Mouse (Mus musculus): ENCODE results near the gene B230118H07Rik. TPM values are rescaled to one million over a fixed set of nuclear protein-coding genes. Genes with fewer than 3 reads are reported as not detected.

Gene B230118H07Rik
- total and polyA plus RNA-seq, 3 experiments: 5.0 to 12.6 (median 9.7) TPM

GRCm38 (mm10) chr2:101525503-101526381 lies 123.6 kb downstream of the B230118H07Rik start:
- Histone ChIP-seq H3K36me3 (replicated peaks in 1 of 2; ENCODE audit: control insufficient read depth in 1 of 2, insufficient read depth in 1 of 2, low read length in 1 of 2) (no peaks in the 10 kb centered on the region), H3K4me1 (ENCODE audit: control insufficient read depth in 1 of 2, insufficient read depth in 2 of 2) (peaks cover 0 to under 1% of the 10 kb centered on the region in 2 experiments; a peak in 1 of 4 replicates), H3K4me3 (replicated peaks in 1 of 3; ENCODE audit: low read depth in 2 of 3, low read length in 2 of 3, poor library complexity in 1 of 3) (no peak overlapping the region), H3K9ac (ENCODE audit: insufficient read depth, low read depth) (no peak overlapping the region), H3K4me2 (ENCODE audit: insufficient read depth, low read depth, poor library complexity, severe bottlenecking) (no peak overlapping the region), H3K27ac (ENCODE audit: insufficient read depth, low read depth) (no peak overlapping the region), H3K9me3 (replicated peaks; ENCODE audit: low read length) (no peaks in the 10 kb centered on the region), H3K79me2 (replicated peaks; ENCODE audit: control insufficient read depth, extremely low read depth, insufficient read depth, poor library complexity, severe bottlenecking) (no peaks in the 10 kb centered on the region), H3K27me3 (replicated peaks) (peaks cover 3% of the 10 kb centered on the region)
- in situ Hi-C loops (cut with MboI; ENCODE audit: low pct_ligation_motif_present, low pct_unique_long_range_greater_than_20kb, low sequenced_read_pairs) (no loop called here), dilution Hi-C loops (cut with MboI; ENCODE audit: extremely low pct_ligation_motif_present, extremely low pct_unique_long_range_greater_than_20kb, low sequenced_read_pairs) (no loop called here)
- peak; percentile 55 for DNase-seq (ENCODE audit: extremely low read depth)
- no peak for TF ChIP-seq BHLHE40 (IDR thresholded peaks at IDR 0.05; ENCODE audit: low read depth, low read length)
- TF ChIP-seq E2F4 (IDR thresholded peaks at IDR 0.05; ENCODE audit: insufficient replicate concordance, low read depth, low read length): no peak
- peak; percentile 70 for TF ChIP-seq SMC3 (IDR thresholded peaks at IDR 0.05; ENCODE audit: low read depth, low read length)
- peak; percentile 85 for TF ChIP-seq RAD21 (IDR thresholded peaks at IDR 0.05; ENCODE audit: low read depth, low read length)
- no peak for TF ChIP-seq HCFC1 (IDR thresholded peaks at IDR 0.05; ENCODE audit: low read depth, low read length)
- peak; percentile 12; the same call in 1 of the 2 replicates for TF ChIP-seq ZC3H11A (IDR thresholded peaks at IDR 0.05; ENCODE audit: low read depth, low read length)
- TF ChIP-seq CTCF (conservative IDR thresholded peaks at IDR 0.05 in 1 of 2, IDR thresholded peaks at IDR 0.05 in 1 of 2; ENCODE audit: low read depth in 2 of 2, low read length in 2 of 2): peak; percentile 50 to 82; a peak in 3 of 4 replicates

GRCm38 (mm10) chr2:101525091-101525490 lies 124.2 kb downstream of the B230118H07Rik start:
- Histone ChIP-seq H3K79me2 (replicated peaks; ENCODE audit: control insufficient read depth, extremely low read depth, insufficient read depth, poor library complexity, severe bottlenecking) (no peaks in the 10 kb centered on the region), H3K9me3 (replicated peaks; ENCODE audit: low read length) (no peaks in the 10 kb centered on the region), H3K27me3 (replicated peaks) (peaks cover 3% of the 10 kb centered on the region), H3K4me1 (ENCODE audit: control insufficient read depth in 1 of 2, insufficient read depth in 2 of 2) (peaks cover 0 to 4% of the 10 kb centered on the region in 2 experiments; a peak in 1 of 4 replicates), H3K36me3 (replicated peaks in 1 of 2; ENCODE audit: control insufficient read depth in 1 of 2, insufficient read depth in 1 of 2, low read length in 1 of 2) (no peaks in the 10 kb centered on the region), H3K27ac (ENCODE audit: insufficient read depth, low read depth) (no peak overlapping the region), H3K9ac (ENCODE audit: insufficient read depth, low read depth) (no peak overlapping the region), H3K4me2 (ENCODE audit: insufficient read depth, low read depth, poor library complexity, severe bottlenecking) (no peak overlapping the region), H3K4me3 (replicated peaks in 1 of 3; ENCODE audit: low read depth in 2 of 3, low read length in 2 of 3, poor library complexity in 1 of 3) (no peak overlapping the region)
- dilution Hi-C loops (cut with MboI; ENCODE audit: extremely low pct_ligation_motif_present, extremely low pct_unique_long_range_greater_than_20kb, low sequenced_read_pairs) (no loop called here), in situ Hi-C loops (cut with MboI; ENCODE audit: low pct_ligation_motif_present, low pct_unique_long_range_greater_than_20kb, low sequenced_read_pairs) (no loop called here)
- no peak for TF ChIP-seq BHLHE40 (IDR thresholded peaks at IDR 0.05; ENCODE audit: low read depth, low read length)
- no peak for TF ChIP-seq MAZ (IDR thresholded peaks at IDR 0.05; ENCODE audit: low read depth, low read length)
- no peak for TF ChIP-seq ZNF384 (IDR thresholded peaks at IDR 0.05; ENCODE audit: low read depth, low read length)
- TF ChIP-seq POLR2A (IDR thresholded peaks at IDR 0.05; ENCODE audit: low read depth, low read length): no peak
- TF ChIP-seq MEF2A (IDR thresholded peaks at IDR 0.05; ENCODE audit: borderline replicate concordance, low read depth, low read length): no peak
- no peak for DNase-seq (ENCODE audit: extremely low read depth)

GRCm38 (mm10) chr2:101520503-101520902 lies 128.8 kb downstream of the B230118H07Rik start:
- H3K9me3 ChIP-seq (replicated peaks; ENCODE audit: low read length): no peaks in the 10 kb centered on the region
- H3K9ac ChIP-seq (ENCODE audit: insufficient read depth, low read depth): no peak overlapping the region
- H3K4me2 ChIP-seq (ENCODE audit: insufficient read depth, low read depth, poor library complexity, severe bottlenecking): no peak overlapping the region
- H3K27ac ChIP-seq (ENCODE audit: insufficient read depth, low read depth): no peak overlapping the region
- no peaks in the 10 kb centered on the region for H3K36me3 ChIP-seq (replicated peaks in 1 of 2; ENCODE audit: control insufficient read depth in 1 of 2, insufficient read depth in 1 of 2, low read length in 1 of 2)
- no peak overlapping the region for H3K4me3 ChIP-seq (replicated peaks in 1 of 3; ENCODE audit: low read depth in 2 of 3, low read length in 2 of 3, poor library complexity in 1 of 3)
- dilution Hi-C loops (cut with MboI; ENCODE audit: extremely low pct_ligation_motif_present, extremely low pct_unique_long_range_greater_than_20kb, low sequenced_read_pairs): no loop called here
- TF ChIP-seq TBP (conservative IDR thresholded peaks at IDR 0.05; ENCODE audit: low read depth, low read length): no peak
- TF ChIP-seq MAFK (IDR thresholded peaks at IDR 0.05; ENCODE audit: insufficient replicate concordance, low read length): no peak
- no peak for TF ChIP-seq MAZ (IDR thresholded peaks at IDR 0.05; ENCODE audit: low read depth, low read length)
- no peak for TF ChIP-seq CHD1 (IDR thresholded peaks at IDR 0.05; ENCODE audit: low read depth, low read length)
- no peak for TF ChIP-seq BHLHE40 (IDR thresholded peaks at IDR 0.05; ENCODE audit: low read depth, low read length)
- TF ChIP-seq MEF2A (IDR thresholded peaks at IDR 0.05; ENCODE audit: borderline replicate concordance, low read depth, low read length): no peak
- no peak for TF ChIP-seq POLR2AphosphoS2 (IDR thresholded peaks at IDR 0.05; ENCODE audit: low read depth, low read length)
- no peak for TF ChIP-seq RAD21 (IDR thresholded peaks at IDR 0.05; ENCODE audit: low read depth, low read length)
- no peak for TF ChIP-seq PAX5 (IDR thresholded peaks at IDR 0.05; ENCODE audit: low read length)
- no peak for TF ChIP-seq USF1 (IDR thresholded peaks at IDR 0.05; ENCODE audit: low read depth, low read length)
- no peak for TF ChIP-seq CHD2 (IDR thresholded peaks at IDR 0.05; ENCODE audit: low read length)
- TF ChIP-seq NRF1 (IDR thresholded peaks at IDR 0.05; ENCODE audit: low read depth, low read length): no peak
- in situ Hi-C loops (cut with MboI; ENCODE audit: low pct_ligation_motif_present, low pct_unique_long_range_greater_than_20kb, low sequenced_read_pairs): no loop called here
- DNase-seq (ENCODE audit: extremely low read depth): peak; percentile 6
- peaks cover 15% of the 10 kb centered on the region for H3K27me3 ChIP-seq (replicated peaks)
- peaks cover 0 to 4% of the 10 kb centered on the region in 2 experiments; a peak in 1 of 4 replicates for H3K4me1 ChIP-seq (ENCODE audit: control insufficient read depth in 1 of 2, insufficient read depth in 2 of 2)
- H3K79me2 ChIP-seq (replicated peaks; ENCODE audit: control insufficient read depth, extremely low read depth, insufficient read depth, poor library complexity, severe bottlenecking): no peaks in the 10 kb centered on the region
